Mouse (Mus musculus) embryonic facial prominence, embryonic 10.5 days (tissue): ENCODE results near the gene Mad2l1bp. TPM values are rescaled to one million over a fixed set of nuclear protein-coding genes. Genes with fewer than 3 reads are reported as not detected.

Experiments
- DNase-seq: peaks from one replicate; pipeline ENCODE4 v3.0.0-alpha.2; 2017; ENCODE audit warnings: low spot score
- H3K27ac ChIP-seq: fragments of 300-500 bp; sonication (generic); replicated peaks from 2 replicates; pipeline ENCODE4 v1.5.1; 2016; ENCODE audit warnings: mild to moderate bottlenecking
- H3K27me3 ChIP-seq: fragments of 300-500 bp; sonication (generic); replicated peaks from 2 replicates; pipeline ENCODE4 v1.6.1; 2016; ENCODE audit warnings: low read depth, mild to moderate bottlenecking; ENCODE audit not compliant: poor library complexity, severe bottlenecking
- H3K36me3 ChIP-seq: fragments of 300-500 bp; sonication (generic); replicated peaks from 2 replicates; pipeline ENCODE4 v1.6.1; 2016; ENCODE audit warnings: mild to moderate bottlenecking, moderate library complexity
- H3K4me1 ChIP-seq: fragments of 300-500 bp; sonication (generic); 2 replicates; pipeline ENCODE4 v1.6.1; 2016
- H3K4me3 ChIP-seq: fragments of 300-500 bp; sonication (generic); 2 replicates; pipeline ENCODE4 v1.5.1; 2016; ENCODE audit warnings: mild to moderate bottlenecking, moderate library complexity
- H3K9me3 ChIP-seq: fragments of 300-500 bp; sonication (generic); 2 replicates; pipeline ENCODE4 v1.6.1; 2016; ENCODE audit warnings: mild to moderate bottlenecking
- WGBS: fragments of 180-500 bp; shearing (Covaris S2); methylation state at CpG from one replicate; pipeline ENCODE4 v1.1.7; 2016; 5-methylcytosine and 5-hydroxymethylcytosine counted together
- polyA plus RNA-seq: library from polyadenylated mRNA; unstranded; fragments of >200 nt; fragmentation: Nextera tagmentation; extraction: Ambion mirVana; gene quantifications from 2 replicates; pipeline ENCODE4 v1.2.1, GENCODE M21; 2016

Mad2l1bp gene
- 36.6 and 41.0 TPM in 2 replicates for polyA plus RNA-seq

- H3K36me3 ChIP-seq: peaks cover 23% of the 10 kb centered on the region
- peak within 1 kb of the TSS; percentile 68 for H3K4me3 ChIP-seq
- H3K4me1 ChIP-seq: peaks cover 16% of the 10 kb centered on the region
- WGBS: 9% methylated on average over 33 of the region's 33 CpGs
- H3K9me3 ChIP-seq: no peaks in the 10 kb centered on the region
- H3K27ac ChIP-seq: peak within 1 kb of the TSS; percentile 86
- peak; percentile 90 for DNase-seq
- H3K27me3 ChIP-seq: no peaks in the 10 kb centered on the region
Measured at GRCm38 (mm10) chr17:46152847-46153782, at the start of gene Mad2l1bp. TSS of gene Mad2l1bp (minus strand) at chr17:46153553.

- under 1% methylated on average over 20 of the region's 20 CpGs for WGBS
- peaks cover 62% of the 10 kb centered on the region for H3K36me3 ChIP-seq
- peak overlapping the region; percentile 93 for H3K27ac ChIP-seq
- no peaks in the 10 kb centered on the region for H3K9me3 ChIP-seq
- H3K27me3 ChIP-seq: no peaks in the 10 kb centered on the region
- peaks cover 28% of the 10 kb centered on the region for H3K4me1 ChIP-seq
- DNase-seq: no peak
- H3K4me3 ChIP-seq: peak overlapping the region; percentile 87
Measured at GRCm38 (mm10) chr17:46203078-46203477, 49.7 kb upstream of the Mad2l1bp start.

- Histone ChIP-seq H3K36me3 (peaks cover 62% of the 10 kb centered on the region), H3K27me3 (no peaks in the 10 kb centered on the region), H3K27ac (peak within 1 kb of the TSS; percentile 93), H3K4me3 (peak within 1 kb of the TSS; percentile 87), H3K4me1 (peaks cover 28% of the 10 kb centered on the region), H3K9me3 (no peaks in the 10 kb centered on the region)
- peak; percentile 96 for DNase-seq
- under 1% methylated on average over 66 of the region's 66 CpGs for WGBS
Measured at GRCm38 (mm10) chr17:46202421-46203071, 49.2 kb upstream of the Mad2l1bp start, which contains the start of the genes Polh and Xpo5. TSS of gene Polh (minus strand) at chr17:46202645. TSS of gene Xpo5 (plus strand) at chr17:46202782.

- WGBS: 77% methylated on average over 6 of the region's 6 CpGs
- Histone ChIP-seq H3K36me3 (peaks cover 62% of the 10 kb centered on the region), H3K4me3 (peak overlapping the region; percentile 87), H3K9me3 (no peaks in the 10 kb centered on the region), H3K27me3 (no peaks in the 10 kb centered on the region), H3K27ac (no peak overlapping the region), H3K4me1 (peaks cover 28% of the 10 kb centered on the region)
- DNase-seq: no peak
Measured at GRCm38 (mm10) chr17:46201151-46201550, 47.8 kb upstream of the Mad2l1bp start.

- Histone ChIP-seq H3K4me1 (no peaks in the 10 kb centered on the region), H3K36me3 (peaks cover 95% of the 10 kb centered on the region), H3K27ac (no peak overlapping the region), H3K9me3 (no peaks in the 10 kb centered on the region), H3K4me3 (no peak overlapping the region), H3K27me3 (no peaks in the 10 kb centered on the region)
- DNase-seq: no peak
- WGBS: 96% methylated on average over 2 of the region's 2 CpGs
Measured at GRCm38 (mm10) chr17:46188829-46189228, 35.5 kb upstream of the Mad2l1bp start.

GRCm38 (mm10) chr17:46182273-46182672 lies 28.9 kb upstream of the Mad2l1bp start:
- WGBS: 82% methylated on average over 4 of the region's 4 CpGs
- Histone ChIP-seq H3K4me3 (no peak overlapping the region), H3K4me1 (no peaks in the 10 kb centered on the region), H3K27ac (no peak overlapping the region), H3K9me3 (no peaks in the 10 kb centered on the region), H3K36me3 (peaks cover 99% of the 10 kb centered on the region), H3K27me3 (no peaks in the 10 kb centered on the region)
- no peak for DNase-seq

- peaks cover 89% of the 10 kb centered on the region for H3K36me3 ChIP-seq
- no peak overlapping the region for H3K27ac ChIP-seq
Measured at GRCm38 (mm10) chr17:46170538-46170937, 17.2 kb upstream of the Mad2l1bp start.

GRCm38 (mm10) chr17:46168768-46169167 lies 15.4 kb upstream of the Mad2l1bp start:
- 96% methylated on average over 5 of the region's 5 CpGs for WGBS
- Histone ChIP-seq H3K4me1 (no peaks in the 10 kb centered on the region), H3K4me3 (no peak overlapping the region), H3K27ac (no peak overlapping the region), H3K27me3 (no peaks in the 10 kb centered on the region), H3K9me3 (no peaks in the 10 kb centered on the region), H3K36me3 (peaks cover 96% of the 10 kb centered on the region)
- DNase-seq: no peak

More at GRCm38 (mm10) chr17:46170538-46170937, 17.2 kb upstream of the Mad2l1bp start:
- WGBS: 77% methylated on average over 3 of the region's 3 CpGs
- DNase-seq: no peak
- Histone ChIP-seq H3K4me1 (no peaks in the 10 kb centered on the region), H3K9me3 (no peaks in the 10 kb centered on the region), H3K27me3 (no peaks in the 10 kb centered on the region), H3K4me3 (no peak overlapping the region)

- Histone ChIP-seq H3K27ac (no peak overlapping the region), H3K4me3 (no peak overlapping the region), H3K4me1 (no peaks in the 10 kb centered on the region), H3K36me3 (peaks cover 99% of the 10 kb centered on the region), H3K27me3 (no peaks in the 10 kb centered on the region), H3K9me3 (no peaks in the 10 kb centered on the region)
- 58% methylated on average over 5 of the region's 5 CpGs for WGBS
- no peak for DNase-seq
Measured at GRCm38 (mm10) chr17:46168318-46168717, 15.0 kb upstream of the Mad2l1bp start.

GRCm38 (mm10) chr17:46167014-46167413 lies 13.7 kb upstream of the Mad2l1bp start:
- peaks cover 10% of the 10 kb centered on the region for H3K4me1 ChIP-seq
- no peaks in the 10 kb centered on the region for H3K9me3 ChIP-seq
- 89% methylated on average over 11 of the region's 11 CpGs for WGBS
- H3K27ac ChIP-seq: no peak overlapping the region
- peaks cover 94% of the 10 kb centered on the region for H3K36me3 ChIP-seq
- H3K27me3 ChIP-seq: no peaks in the 10 kb centered on the region
- H3K4me3 ChIP-seq: no peak overlapping the region
- peak; percentile 29 for DNase-seq

- Histone ChIP-seq H3K9me3 (no peaks in the 10 kb centered on the region), H3K4me1 (peaks cover 18% of the 10 kb centered on the region), H3K4me3 (no peak overlapping the region), H3K27me3 (no peaks in the 10 kb centered on the region), H3K27ac (no peak overlapping the region), H3K36me3 (peaks cover 88% of the 10 kb centered on the region)
- no peak for DNase-seq
- 89% methylated on average over 5 of the region's 5 CpGs for WGBS
Measured at GRCm38 (mm10) chr17:46166270-46166669, 12.9 kb upstream of the Mad2l1bp start.

- Histone ChIP-seq H3K4me3 (no peak overlapping the region), H3K27me3 (no peaks in the 10 kb centered on the region), H3K9me3 (no peaks in the 10 kb centered on the region), H3K36me3 (peaks cover 79% of the 10 kb centered on the region), H3K27ac (no peak overlapping the region), H3K4me1 (peaks cover 19% of the 10 kb centered on the region)
- WGBS: 89% methylated on average over 12 of the region's 12 CpGs
- no peak for DNase-seq
Measured at GRCm38 (mm10) chr17:46165460-46165859, 12.1 kb upstream of the Mad2l1bp start.
